Mouse (Mus musculus) spleen, adult 2 months (tissue): ENCODE results near the gene Galr3. TPM values are rescaled to one million over a fixed set of nuclear protein-coding genes. Genes with fewer than 3 reads are reported as not detected.
A peak's percentile ranks its signal among the peaks of the same experiment; 100 is the strongest.

ENCODE experiments used
- DNase-seq, 2 experiments: peaks; one replicate each; pipeline versions ENCODE4 v3.0.0 to v3.0.0-alpha.2; 2012 to 2021; ENCODE audit warnings: low spot score in 2 of 2, low read depth in 1 of 2
- H3K27ac ChIP-seq: fragments of 200-500 bp; 2 replicates; pipeline ENCODE4 v1.5.1; 2012; ENCODE audit warnings: low read length, inconsistent platforms; ENCODE audit not compliant: insufficient read depth
- H3K27me3 ChIP-seq: fragments of 200-500 bp; 2 replicates; pipeline ENCODE4 v1.6.1; 2012; ENCODE audit warnings: mild to moderate bottlenecking, moderate library complexity, low read length, inconsistent platforms; ENCODE audit not compliant: control insufficient read depth, insufficient read depth
- H3K36me3 ChIP-seq: fragments of 200-500 bp; 2 replicates; pipeline ENCODE4 v1.6.1; 2012; ENCODE audit warnings: mild to moderate bottlenecking, low read length, inconsistent platforms; ENCODE audit not compliant: control insufficient read depth, insufficient read depth
- H3K4me1 ChIP-seq: fragments of 200-500 bp; 2 replicates; pipeline ENCODE4 v1.6.1; 2011; ENCODE audit warnings: inconsistent platforms; ENCODE audit not compliant: control insufficient read depth, insufficient read depth, insufficient read length
- H3K4me3 ChIP-seq: fragments of 200-500 bp; 2 replicates; pipeline ENCODE4 v1.5.1; 2011; ENCODE audit warnings: mild to moderate bottlenecking, inconsistent platforms; ENCODE audit not compliant: insufficient read depth, insufficient read length; ENCODE audit errors: extremely low read depth
- CTCF ChIP-seq: fragments of 200-500 bp; IDR thresholded peaks from 2 replicates; pipeline ENCODE4 v1.5.1; 2011; ENCODE audit warnings: mild to moderate bottlenecking, inconsistent platforms; ENCODE audit not compliant: insufficient read depth, insufficient read length, insufficient replicate concordance; ENCODE audit errors: extremely low read depth
- POLR2A ChIP-seq: fragments of 200-500 bp; IDR thresholded peaks from 2 replicates; pipeline ENCODE4 v1.6.1; 2011; ENCODE audit warnings: low read depth, low read length, inconsistent platforms
- WGBS: fragments of 180-500 bp; shearing (Covaris S2); methylation state at CpG from one replicate; pipeline ENCODE4 v1.1.7; 2018; 5-methylcytosine and 5-hydroxymethylcytosine counted together
- polyA plus RNA-seq: library from polyadenylated mRNA; depleted of rRNA; stranded (reverse); fragments of >200 nt; gene quantifications from 2 replicates; pipeline ENCODE4 v1.2.3, GENCODE M21; 2012

Galr3 gene
- polyA plus RNA-seq, 1 experiment = 0.39 TPM

- DNase-seq = no peak
- TF ChIP-seq POLR2A = no peak
- TF ChIP-seq CTCF = no peak
- H3K36me3 ChIP-seq = no peaks in the 10 kb centered on the region
- peaks cover 17% of the 10 kb centered on the region for H3K27me3 ChIP-seq
- H3K27ac ChIP-seq = no peak overlapping the region
- H3K4me1 ChIP-seq = peaks cover 2% of the 10 kb centered on the region; the same call in 1 of the 2 replicates
- WGBS = 46% methylated on average over 18 of the region's 18 CpGs
- no peak overlapping the region for H3K4me3 ChIP-seq
Measured at GRCm38 (mm10) chr15:79025687-79026308, 15.9 kb upstream of the Galr3 start.

DNA sequence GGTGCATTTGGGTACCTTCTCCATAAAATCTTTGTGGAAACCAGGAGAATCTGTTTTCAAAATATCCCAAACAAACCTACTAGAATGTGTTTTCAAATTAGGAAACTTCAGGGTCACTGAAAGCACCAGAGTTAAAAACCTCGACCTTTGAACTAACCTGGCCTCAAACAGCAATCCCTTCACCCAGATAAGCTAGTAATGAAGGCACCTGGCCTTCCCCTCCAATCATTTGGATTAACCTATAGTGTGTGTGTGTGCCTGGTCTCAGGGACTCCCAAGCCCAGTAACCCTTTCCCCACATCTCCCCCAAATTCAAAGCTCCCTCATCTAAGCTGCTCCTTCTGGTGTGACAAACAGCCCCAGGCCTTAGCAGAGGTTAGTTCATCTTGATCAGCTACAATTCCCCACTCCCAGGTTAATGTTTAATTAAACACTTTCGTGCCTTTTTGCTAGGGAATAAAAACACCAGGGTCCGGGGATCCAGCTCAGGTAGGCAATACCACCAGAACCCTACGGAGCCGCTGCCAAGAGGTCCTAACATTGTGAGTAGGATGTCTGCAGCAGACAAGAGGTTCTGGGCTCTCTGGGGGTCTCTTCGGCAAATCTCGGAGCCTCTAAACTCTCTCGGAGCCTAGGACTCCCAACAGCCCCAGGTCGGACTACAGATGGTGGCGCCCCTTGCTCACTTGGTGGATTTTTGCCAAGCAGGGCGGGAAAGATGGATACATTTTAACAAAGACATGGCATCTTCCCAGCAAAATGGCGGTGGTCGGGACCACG is 15.0 kb upstream of the Galr3 start:
- no peaks in the 10 kb centered on the region for H3K36me3 ChIP-seq
- H3K27me3 ChIP-seq = peaks cover 17% of the 10 kb centered on the region
- H3K4me3 ChIP-seq = no peak overlapping the region
- no peak overlapping the region for H3K27ac ChIP-seq
- WGBS = 91% methylated on average over 14 of the region's 14 CpGs
- DNase-seq = no peak
- TF ChIP-seq CTCF (no peak), POLR2A (no peak)
- peaks cover 2% of the 10 kb centered on the region; the same call in 1 of the 2 replicates for H3K4me1 ChIP-seq

DNA sequence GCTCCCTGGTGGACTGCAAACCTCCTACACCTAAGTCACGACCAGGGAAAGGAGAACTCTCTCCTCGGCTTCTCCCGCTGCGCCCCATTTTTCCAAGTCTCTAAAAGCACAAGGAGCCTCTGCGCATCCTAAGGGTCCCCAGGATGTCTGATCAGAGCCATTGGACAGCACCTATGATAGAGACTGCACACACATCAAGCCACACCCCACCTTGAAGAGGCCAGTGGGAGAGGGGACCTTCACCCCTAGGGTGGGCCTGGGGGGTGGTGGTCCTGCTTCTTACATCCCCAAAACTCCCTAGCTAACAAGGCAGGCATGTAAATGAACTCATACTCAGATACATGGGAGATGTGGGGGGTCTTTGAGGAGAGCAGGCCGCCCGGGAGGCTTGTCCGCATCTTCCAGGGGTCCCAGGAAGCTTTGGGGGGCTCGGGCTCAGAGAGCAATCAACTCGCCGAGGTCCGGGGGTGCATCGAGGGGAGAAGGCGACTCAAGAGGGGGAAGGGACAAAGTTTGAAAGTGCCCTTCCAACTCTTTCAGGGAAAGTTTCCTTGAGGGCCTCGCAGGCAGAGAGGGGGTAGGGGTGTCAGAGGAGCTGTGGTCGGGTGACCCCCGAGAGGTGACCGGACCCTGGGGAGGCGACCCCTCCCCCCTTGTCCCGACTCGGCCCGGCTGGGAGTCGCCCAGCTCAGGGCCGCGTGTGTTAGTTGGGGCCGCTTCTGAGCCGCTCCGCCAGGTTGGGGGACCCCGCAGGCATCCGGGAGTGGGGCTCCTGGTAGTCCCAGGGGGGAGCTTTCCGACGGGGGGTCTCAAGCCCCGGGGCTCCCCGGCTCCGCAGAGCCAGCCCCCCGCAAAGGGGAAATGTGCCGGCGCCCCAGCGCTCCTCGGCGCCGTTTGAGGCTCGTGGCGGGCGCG is 14.1 kb upstream of the Galr3 start:
- H3K4me3 ChIP-seq = peak overlapping the region; percentile 80
- DNase-seq = no peak
- no peaks in the 10 kb centered on the region for H3K36me3 ChIP-seq
- H3K4me1 ChIP-seq = peaks cover 2% of the 10 kb centered on the region; the same call in 1 of the 2 replicates
- peak overlapping the region; percentile 51 for H3K27ac ChIP-seq
- no peak for TF ChIP-seq CTCF
- TF ChIP-seq POLR2A = no peak
- peaks cover 17% of the 10 kb centered on the region for H3K27me3 ChIP-seq
- WGBS = 15% methylated on average over 42 of the region's 46 CpGs

GRCm38 (mm10) chr15:79028237-79028738 is 13.4 kb upstream of the Galr3 start, which contains the start of gene H1f0:
Gene H1f0 (plus strand): TSS chr15:79028450.
- peaks cover 17% of the 10 kb centered on the region for H3K27me3 ChIP-seq

GRCm38 (mm10) chr15:79028823-79029484 is 12.7 kb upstream of the Galr3 start:
- TF ChIP-seq POLR2A = no peak
- TF ChIP-seq CTCF = no peak
- 37% methylated on average over 16 of the region's 16 CpGs for WGBS
- peaks cover 17% of the 10 kb centered on the region for H3K27me3 ChIP-seq
- no peaks in the 10 kb centered on the region for H3K36me3 ChIP-seq
- no peak for DNase-seq
- H3K27ac ChIP-seq = peak overlapping the region; percentile 82
- peaks cover 2% of the 10 kb centered on the region; the same call in 1 of the 2 replicates for H3K4me1 ChIP-seq
- peak overlapping the region; percentile 80; the same call in 1 of the 2 replicates for H3K4me3 ChIP-seq

More at GRCm38 (mm10) chr15:79028237-79028738, 13.4 kb upstream of the Galr3 start, which contains the start of gene H1f0:
- peak within 1 kb of the TSS; percentile 82 for H3K27ac ChIP-seq
- TF ChIP-seq CTCF (no peak), POLR2A (no peak)
- peaks cover 2% of the 10 kb centered on the region; the same call in 1 of the 2 replicates for H3K4me1 ChIP-seq
- peak in 1 of 2 experiments; percentile 55 for DNase-seq
- no peaks in the 10 kb centered on the region for H3K36me3 ChIP-seq
- peak within 1 kb of the TSS; percentile 80 for H3K4me3 ChIP-seq
- WGBS = 1% methylated on average over 58 of the region's 58 CpGs
